In the genomic region with DNA sequence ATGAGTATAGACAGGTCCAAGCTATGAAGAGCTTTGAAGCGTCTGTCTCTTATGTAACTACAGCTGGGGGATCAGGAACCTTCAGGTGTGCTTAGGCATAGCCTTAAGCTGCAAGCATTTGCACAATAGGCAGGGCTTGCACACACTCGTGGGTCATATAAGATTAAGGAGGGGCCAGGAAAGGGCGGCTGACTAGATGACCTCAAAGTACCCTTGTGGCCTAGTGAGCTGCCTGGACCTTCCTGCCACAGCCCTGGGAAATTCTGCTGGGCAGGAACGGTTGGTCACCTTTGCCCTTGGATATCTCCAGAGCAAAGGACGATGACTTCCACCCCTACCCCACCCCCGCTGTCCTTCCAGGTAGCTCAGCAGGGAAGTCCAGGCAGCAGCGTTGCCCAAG, we compare ENCODE assay signal across 10 mouse cellular contexts. TPM values are rescaled to one million over a fixed set of nuclear protein-coding genes. Genes with fewer than 3 reads are reported as not detected.
DNase-seq lines count a peak whose midpoint lies in the region; ATAC-seq and TF ChIP-seq lines count a peak whose summit lies in the region.
"Had no signal": no experiment of that assay in that cellular context is flagged by ENCODE, and none has a peak within 500 bp of the region (broad histone marks: within the 10 kb centered on the region; RNA-seq: fewer than 3 reads in every experiment).

No protein-coding gene starts in this region.

- H3K9me3 ChIP-seq in embryonic facial prominence, embryonic 12.5 days, result no peaks in the 10 kb centered on the region
- H3K9me3 ChIP-seq in embryonic facial prominence, embryonic 10.5 days, result no peaks in the 10 kb centered on the region
- no peaks in the 10 kb centered on the region for H3K9me3 ChIP-seq in hindbrain, postnatal 0 days (ENCODE audit: low read length)
- no peaks in the 10 kb centered on the region for H3K9me3 ChIP-seq in liver, embryonic 15.5 days (replicated peaks)
- H3K9me3 ChIP-seq in stomach, embryonic 16.5 days (replicated peaks; ENCODE audit: control insufficient read depth, low read length), result no peaks in the 10 kb centered on the region
- H3K9me3 ChIP-seq: G1E had no signal

- H3K36me3 ChIP-seq in embryonic facial prominence, embryonic 12.5 days, result no peaks in the 10 kb centered on the region
- H3K36me3 ChIP-seq in embryonic facial prominence, embryonic 10.5 days (replicated peaks), result no peaks in the 10 kb centered on the region
- H3K36me3 ChIP-seq in hindbrain, postnatal 0 days (ENCODE audit: insufficient read depth, low read length), result no peaks in the 10 kb centered on the region
- H3K36me3 ChIP-seq in liver, embryonic 15.5 days (replicated peaks), result no peaks in the 10 kb centered on the region
- no peaks in the 10 kb centered on the region for H3K36me3 ChIP-seq in stomach, embryonic 16.5 days (ENCODE audit: control insufficient read depth, insufficient read depth, low read length)
- H3K36me3 ChIP-seq: G1E had no signal

- H3K27me3 ChIP-seq in embryonic facial prominence, embryonic 12.5 days, result 0 out of 2 replicates have a peak, but pooled peaks cover 6% of the 10 kb centered on the region
- peaks cover 32% of the 10 kb centered on the region for H3K27me3 ChIP-seq in embryonic facial prominence, embryonic 10.5 days (replicated peaks; ENCODE audit: low read depth, poor library complexity, severe bottlenecking)
- no peaks in the 10 kb centered on the region for H3K27me3 ChIP-seq in hindbrain, postnatal 0 days (ENCODE audit: insufficient read depth, low read length)
- H3K27me3 ChIP-seq in liver, embryonic 15.5 days, result no peaks in the 10 kb centered on the region
- no peaks in the 10 kb centered on the region for H3K27me3 ChIP-seq in stomach, embryonic 16.5 days (ENCODE audit: control insufficient read depth, insufficient read depth, low read length)

- no peak for TF ChIP-seq POLR2A in bone marrow, adult 2 months (IDR thresholded peaks at IDR 0.05; ENCODE audit: borderline replicate concordance, control insufficient read depth, low read depth, low read length)

- 29% methylated on average over 7 of the region's 7 CpGs for WGBS in embryonic facial prominence, embryonic 12.5 days
- WGBS in embryonic facial prominence, embryonic 10.5 days, result 25% methylated on average over 7 of the region's 7 CpGs
- 38% methylated on average over 7 of the region's 7 CpGs for WGBS in bone marrow, adult 2 months
- 39% methylated on average over 7 of the region's 7 CpGs for WGBS in hindbrain, postnatal 0 days
- 24% methylated on average over 7 of the region's 7 CpGs for WGBS in liver, embryonic 15.5 days (ENCODE audit: insufficient replicate concordance)
- WGBS in stomach, embryonic 16.5 days, result 37% methylated on average over 7 of the region's 7 CpGs

- DNase-seq in embryonic facial prominence, embryonic 10.5 days (ENCODE audit: low spot score), result no peak
- DNase-seq in hindbrain, postnatal 0 days (ENCODE audit: low spot score), result no peak
- DNase-seq in gastrocnemius, adult 8-10 months (ENCODE audit: low spot score in 2 of 2), result no peak
- DNase-seq in thymus, postnatal 36 days, result no peak

- H3K9ac ChIP-seq in embryonic facial prominence, embryonic 12.5 days, result no peak overlapping the region
- 0 out of 2 replicates have a peak overlapping the region, but pooled peaks have one; percentile 18 for H3K9ac ChIP-seq in hindbrain, postnatal 0 days (replicated peaks; ENCODE audit: low read length)
- H3K9ac ChIP-seq in liver, embryonic 15.5 days, result no peak overlapping the region
- peak overlapping the region; percentile 37; the same call in 1 of the 2 replicates for H3K9ac ChIP-seq in stomach, embryonic 16.5 days (ENCODE audit: low read length)

- ATAC-seq in embryonic facial prominence, embryonic 12.5 days (ENCODE audit: insufficient number of reproducible peaks, insufficient read depth, low FRiP score, low TSS enrichment), result no peak
- peak; percentile 3; the same call in 1 of the 2 replicates for ATAC-seq in hindbrain, postnatal 0 days
- ATAC-seq in liver, embryonic 15.5 days (ENCODE audit: insufficient read depth), result peak; percentile 24; the same call in 1 of the 2 replicates
- ATAC-seq in stomach, embryonic 16.5 days (ENCODE audit: insufficient read depth, low FRiP score), result peak; percentile 45; the same call in 1 of the 2 replicates

- H3K4me1 ChIP-seq in embryonic facial prominence, embryonic 12.5 days, result peaks cover 23% of the 10 kb centered on the region
- H3K4me1 ChIP-seq in embryonic facial prominence, embryonic 10.5 days, result peaks cover 59% of the 10 kb centered on the region
- H3K4me1 ChIP-seq in bone marrow, adult 2 months (ENCODE audit: control insufficient read depth, insufficient read depth, low read length), result peaks cover 11% of the 10 kb centered on the region
- H3K4me1 ChIP-seq in hindbrain, postnatal 0 days (ENCODE audit: insufficient read depth, low read length), result peaks cover 12% of the 10 kb centered on the region
- H3K4me1 ChIP-seq in liver, embryonic 15.5 days (replicated peaks), result peaks cover 51% of the 10 kb centered on the region
- H3K4me1 ChIP-seq in stomach, embryonic 16.5 days (ENCODE audit: control insufficient read depth, insufficient read depth, low read length), result peaks cover 41% of the 10 kb centered on the region

- no peak for TF ChIP-seq CTCF in bone marrow, adult 2 months (IDR thresholded peaks at IDR 0.05; ENCODE audit: control insufficient read depth, insufficient read depth, low read length)
- no peak for TF ChIP-seq CTCF in hindbrain, postnatal 0 days (IDR thresholded peaks at IDR 0.05; ENCODE audit: low read depth)

- no peak overlapping the region for H3K4me3 ChIP-seq in embryonic facial prominence, embryonic 12.5 days
- H3K4me3 ChIP-seq in embryonic facial prominence, embryonic 10.5 days, result no peak overlapping the region
- no peak overlapping the region for H3K4me3 ChIP-seq in bone marrow, adult 2 months (replicated peaks; ENCODE audit: control insufficient read depth, low read depth, low read length)
- no peak overlapping the region for H3K4me3 ChIP-seq in hindbrain, postnatal 0 days (ENCODE audit: low read length)
- no peak overlapping the region for H3K4me3 ChIP-seq in liver, embryonic 15.5 days (replicated peaks)
- no peak overlapping the region for H3K4me3 ChIP-seq in stomach, embryonic 16.5 days (replicated peaks; ENCODE audit: low read length)

- H3K4me2 ChIP-seq in embryonic facial prominence, embryonic 12.5 days (replicated peaks), result 0 out of 2 replicates have a peak overlapping the region, but pooled peaks have one; percentile 12
- H3K4me2 ChIP-seq in hindbrain, postnatal 0 days (ENCODE audit: low read depth, low read length), result peak overlapping the region; percentile 35; the same call in 1 of the 2 replicates
- peak overlapping the region; percentile 46 for H3K4me2 ChIP-seq in liver, embryonic 15.5 days
- H3K4me2 ChIP-seq in stomach, embryonic 16.5 days (ENCODE audit: low read depth, low read length), result peak overlapping the region; percentile 35

- no peak overlapping the region for H3K27ac ChIP-seq in embryonic facial prominence, embryonic 12.5 days
- no peak overlapping the region for H3K27ac ChIP-seq in embryonic facial prominence, embryonic 10.5 days (replicated peaks)
- H3K27ac ChIP-seq in bone marrow, adult 2 months (ENCODE audit: control insufficient read depth, insufficient read depth, low read depth, low read length, poor library complexity), result peak overlapping the region; percentile 88
- H3K27ac ChIP-seq in hindbrain, postnatal 0 days, result peak overlapping the region; percentile 77
- peak overlapping the region; percentile 76 for H3K27ac ChIP-seq in liver, embryonic 15.5 days (replicated peaks)
- peak overlapping the region; percentile 84 for H3K27ac ChIP-seq in stomach, embryonic 16.5 days (ENCODE audit: low read length)

RNA-seq across cellular contexts. Expression of a gene that starts 1.8 kb away (rescaled TPM):
- polyA plus RNA-seq in embryonic facial prominence, embryonic 12.5 days (2016; fragmentation: Nextera tagmentation; extraction: Ambion mirVana), result 1,101 and 1,118 TPM in 2 replicates
- polyA plus RNA-seq in embryonic facial prominence, embryonic 10.5 days (2016; fragmentation: Nextera tagmentation; extraction: Ambion mirVana), result 2,643 and 3,168 TPM in 2 replicates
- 177 and 332 TPM in 2 replicates for polyA plus RNA-seq in bone marrow, adult 2 months (2011; ENCODE audit: insufficient read depth, insufficient read length, low replicate concordance, missing spikeins)
- 424 and 467 TPM in 2 replicates for total RNA-seq in hindbrain, postnatal 0 days (2014; rRNA removed)
- 747 and 766 TPM in 2 replicates for polyA plus RNA-seq in hindbrain, postnatal 0 days (2015; fragmentation: Nextera tagmentation; extraction: Ambion mirVana)
- polyA plus RNA-seq in liver, embryonic 15.5 days (2015; fragmentation: Nextera tagmentation; extraction: Ambion mirVana), result 1,291 and 1,714 TPM in 2 replicates
- 1,904 and 2,036 TPM in 2 replicates for polyA plus RNA-seq in stomach, embryonic 16.5 days (2015; fragmentation: Nextera tagmentation; extraction: Ambion mirVana)
- total RNA-seq in gastrocnemius, adult 8-10 months (2022), result 1,000 to 10,000 TPM; 2,911 to 3,222 (median 3,007) TPM

RNA-seq across cellular contexts. Expression of a gene that starts 21.6 kb away (rescaled TPM):
- not detected in 2 replicates for polyA plus RNA-seq in embryonic facial prominence, embryonic 12.5 days (2016; fragmentation: Nextera tagmentation; extraction: Ambion mirVana)
- 0.31 TPM in 1 of 2 replicates, not detected in the other for polyA plus RNA-seq in embryonic facial prominence, embryonic 10.5 days (2016; fragmentation: Nextera tagmentation; extraction: Ambion mirVana)
- 1.3 and 2.6 TPM in 2 replicates for polyA plus RNA-seq in bone marrow, adult 2 months (2011; ENCODE audit: insufficient read depth, insufficient read length, low replicate concordance, missing spikeins)
- not detected in 2 replicates for total RNA-seq in hindbrain, postnatal 0 days (2014; rRNA removed)
- polyA plus RNA-seq in hindbrain, postnatal 0 days (2015; fragmentation: Nextera tagmentation; extraction: Ambion mirVana), result 0.15 and 0.26 TPM in 2 replicates
- 0.18 TPM in 1 of 2 replicates, not detected in the other for polyA plus RNA-seq in liver, embryonic 15.5 days (2015; fragmentation: Nextera tagmentation; extraction: Ambion mirVana)
- polyA plus RNA-seq in stomach, embryonic 16.5 days (2015; fragmentation: Nextera tagmentation; extraction: Ambion mirVana), result not detected in 2 replicates
- not detected for total RNA-seq in gastrocnemius, adult 8-10 months (2022)
- total RNA-seq: G1E; heart, adult 18-20 months had no signal
- polyA plus RNA-seq: G1E had no signal

RNA-seq across cellular contexts. Expression of a gene that starts 43.5 kb away (rescaled TPM):
- polyA plus RNA-seq in embryonic facial prominence, embryonic 12.5 days (2016; fragmentation: Nextera tagmentation; extraction: Ambion mirVana), result 50.4 and 54.0 TPM in 2 replicates
- polyA plus RNA-seq in embryonic facial prominence, embryonic 10.5 days (2016; fragmentation: Nextera tagmentation; extraction: Ambion mirVana), result 49.3 and 50.6 TPM in 2 replicates
- 16.0 and 20.0 TPM in 2 replicates for polyA plus RNA-seq in bone marrow, adult 2 months (2011; ENCODE audit: insufficient read depth, insufficient read length, low replicate concordance, missing spikeins)
- 26.5 and 26.6 TPM in 2 replicates for total RNA-seq in hindbrain, postnatal 0 days (2014; rRNA removed)
- polyA plus RNA-seq in hindbrain, postnatal 0 days (2015; fragmentation: Nextera tagmentation; extraction: Ambion mirVana), result 36.2 and 39.2 TPM in 2 replicates
- 25.4 and 26.3 TPM in 2 replicates for polyA plus RNA-seq in liver, embryonic 15.5 days (2015; fragmentation: Nextera tagmentation; extraction: Ambion mirVana)
- 50.0 and 51.6 TPM in 2 replicates for polyA plus RNA-seq in stomach, embryonic 16.5 days (2015; fragmentation: Nextera tagmentation; extraction: Ambion mirVana)
- total RNA-seq in gastrocnemius, adult 8-10 months (2022), result 10 to 100 TPM; 14.7 to 18.4 (median 16.6) TPM

RNA-seq across cellular contexts. Expression of a gene that starts 43.6 kb away (rescaled TPM):
- polyA plus RNA-seq in embryonic facial prominence, embryonic 12.5 days (2016; fragmentation: Nextera tagmentation; extraction: Ambion mirVana), result 26.9 and 29.5 TPM in 2 replicates
- 17.6 and 19.2 TPM in 2 replicates for polyA plus RNA-seq in embryonic facial prominence, embryonic 10.5 days (2016; fragmentation: Nextera tagmentation; extraction: Ambion mirVana)
- polyA plus RNA-seq in bone marrow, adult 2 months (2011; ENCODE audit: insufficient read depth, insufficient read length, low replicate concordance, missing spikeins), result 6.0 and 19.3 TPM in 2 replicates
- total RNA-seq in hindbrain, postnatal 0 days (2014; rRNA removed), result 20.3 and 21.6 TPM in 2 replicates
- 8.9 and 9.8 TPM in 2 replicates for polyA plus RNA-seq in hindbrain, postnatal 0 days (2015; fragmentation: Nextera tagmentation; extraction: Ambion mirVana)
- 6.7 and 7.5 TPM in 2 replicates for polyA plus RNA-seq in liver, embryonic 15.5 days (2015; fragmentation: Nextera tagmentation; extraction: Ambion mirVana)
- polyA plus RNA-seq in stomach, embryonic 16.5 days (2015; fragmentation: Nextera tagmentation; extraction: Ambion mirVana), result 20.5 and 23.4 TPM in 2 replicates
- total RNA-seq in gastrocnemius, adult 8-10 months (2022), result 10 to 100 TPM; 12.2 to 17.4 (median 14.0) TPM

Comparison
In these comparisons a context has a peak if more than half of its experiments do, and no peak if none do; other contexts are left out.
1. H3K27ac ChIP-seq: peak in bone marrow, adult 2 months (single experiment), hindbrain, postnatal 0 days (single experiment), liver, embryonic 15.5 days (single experiment) and stomach, embryonic 16.5 days (single experiment); none in embryonic facial prominence, embryonic 12.5 days (single experiment) and embryonic facial prominence, embryonic 10.5 days (single experiment).
2. H3K9ac ChIP-seq: peak in hindbrain, postnatal 0 days (single experiment) and stomach, embryonic 16.5 days (single experiment); none in embryonic facial prominence, embryonic 12.5 days (single experiment) and liver, embryonic 15.5 days (single experiment).
3. Peak in every context shown above with its lines, with median percentiles within 50 percentile points of each other: H3K4me2 ChIP-seq.